Mouse (Mus musculus) stomach, embryonic 14.5 days (tissue): ENCODE data around the gene Rhobtb1. TPM values are rescaled to one million over a fixed set of nuclear protein-coding genes. Genes with fewer than 3 reads are reported as not detected.

Experiments
- ATAC-seq: fragments of 200-750 bp; cut with Nextera tagmentation; 2 replicates; pipeline ENCODE4 v1.8.0; 2017; ENCODE audit warnings: low read depth, moderate TSS enrichment; ENCODE audit not compliant: insufficient number of reproducible peaks, insufficient read depth, low FRiP score
- H3K27ac ChIP-seq: fragments of 300-500 bp; sonication (generic); 2 replicates; pipeline ENCODE4 v1.5.1; 2014; ENCODE audit warnings: mild to moderate bottlenecking, low read length, moderate library complexity, mixed read lengths
- H3K27me3 ChIP-seq: fragments of 300-500 bp; sonication (generic); 2 replicates; pipeline ENCODE4 v1.6.1; 2014; ENCODE audit warnings: low read length, control low read depth, mixed read lengths; ENCODE audit not compliant: control insufficient read depth, insufficient read depth
- H3K36me3 ChIP-seq: fragments of 300-500 bp; sonication (generic); 2 replicates; pipeline ENCODE4 v1.6.1; 2014; ENCODE audit warnings: mild to moderate bottlenecking, control low read depth, low read length, moderate library complexity, mixed read lengths; ENCODE audit not compliant: control insufficient read depth, insufficient read depth
- H3K4me1 ChIP-seq: fragments of 300-500 bp; sonication (generic); 2 replicates; pipeline ENCODE4 v1.6.1; 2014; ENCODE audit warnings: low read length, control low read depth, mixed read lengths; ENCODE audit not compliant: control insufficient read depth, insufficient read depth
- H3K4me2 ChIP-seq: fragments of 300-500 bp; sonication (generic); replicated peaks from 2 replicates; pipeline ENCODE4 v1.6.1; 2014; ENCODE audit warnings: low read depth, low read length, control low read depth
- H3K4me3 ChIP-seq: fragments of 300-500 bp; sonication (generic); 2 replicates; pipeline ENCODE4 v1.5.1; 2014; ENCODE audit warnings: low read depth, low read length, control low read depth
- H3K9ac ChIP-seq: fragments of 300-500 bp; sonication (generic); replicated peaks from 2 replicates; pipeline ENCODE4 v1.6.1; 2014; ENCODE audit warnings: low read depth, mild to moderate bottlenecking, control low read depth, low read length, moderate library complexity, mixed read lengths
- H3K9me3 ChIP-seq: fragments of 300-500 bp; sonication (generic); 2 replicates; pipeline ENCODE4 v1.6.1; 2016; ENCODE audit warnings: low read depth, low read length, control low read depth; ENCODE audit not compliant: control insufficient read depth
- WGBS: fragments of 180-500 bp; shearing (Covaris S2); extraction: QIAGEN DNeasy Blood & Tissue Kit; methylation state at CpG from one replicate; pipeline ENCODE4 v1.1.7; 2014; 5-methylcytosine and 5-hydroxymethylcytosine counted together
- polyA plus RNA-seq: library from polyadenylated mRNA; unstranded; fragments of >200 nt; fragmentation: Nextera tagmentation; extraction: Ambion mirVana; gene quantifications from 2 replicates; pipeline ENCODE4 v1.2.1, GENCODE M21; 2014

Rhobtb1 gene
- polyA plus RNA-seq, 1 experiment from 2014 or later: 37.0 TPM

GRCm38 (mm10) chr10:69320667-69321518 is 169.7 kb downstream of the Rhobtb1 start:
- Histone ChIP-seq H3K9ac (0 out of 2 replicates have a peak overlapping the region, but pooled peaks have one; percentile 25), H3K4me1 (peaks cover 8% of the 10 kb centered on the region; the same call in 1 of the 2 replicates), H3K4me3 (peak overlapping the region; percentile 22), H3K27me3 (no peaks in the 10 kb centered on the region), H3K9me3 (peaks cover 3% of the 10 kb centered on the region; the same call in 1 of the 2 replicates), H3K4me2 (peak overlapping the region; percentile 39), H3K27ac (peak overlapping the region; percentile 24), H3K36me3 (no peaks in the 10 kb centered on the region)
- ATAC-seq: peak; percentile 87; the same call in 1 of the 2 replicates
- WGBS: 40% methylated on average over 21 of the region's 21 CpGs

GRCm38 (mm10) chr10:69321519-69322035 is 170.3 kb downstream of the Rhobtb1 start:
- ATAC-seq: peak; percentile 68
- WGBS: 39% methylated on average over 15 of the region's 15 CpGs
- Histone ChIP-seq H3K4me2 (peak overlapping the region; percentile 39), H3K4me3 (peak overlapping the region; percentile 22), H3K4me1 (peaks cover 8% of the 10 kb centered on the region; the same call in 1 of the 2 replicates), H3K9me3 (peaks cover 3% of the 10 kb centered on the region; the same call in 1 of the 2 replicates), H3K9ac (0 out of 2 replicates have a peak overlapping the region, but pooled peaks have one; percentile 25), H3K27me3 (no peaks in the 10 kb centered on the region), H3K27ac (peak overlapping the region; percentile 24; the same call in 1 of the 2 replicates), H3K36me3 (no peaks in the 10 kb centered on the region)

GRCm38 (mm10) chr10:69323986-69324385 is 172.8 kb downstream of the Rhobtb1 start:
- Histone ChIP-seq H3K4me3 (no peak overlapping the region), H3K9me3 (no peaks in the 10 kb centered on the region), H3K36me3 (no peaks in the 10 kb centered on the region), H3K4me2 (no peak overlapping the region), H3K27ac (no peak overlapping the region), H3K9ac (no peak overlapping the region), H3K27me3 (no peaks in the 10 kb centered on the region), H3K4me1 (peaks cover 8% of the 10 kb centered on the region; the same call in 1 of the 2 replicates)
- ATAC-seq: no peak
- WGBS: 78% methylated on average over 13 of the region's 13 CpGs

- Histone ChIP-seq H3K27me3 (no peaks in the 10 kb centered on the region), H3K4me2 (no peak overlapping the region), H3K36me3 (no peaks in the 10 kb centered on the region), H3K9me3 (no peaks in the 10 kb centered on the region), H3K4me1 (peaks cover 8% of the 10 kb centered on the region; the same call in 1 of the 2 replicates), H3K9ac (no peak overlapping the region), H3K4me3 (no peak overlapping the region), H3K27ac (no peak overlapping the region)
- ATAC-seq: no peak
- 87% methylated on average over 7 of the region's 7 CpGs for WGBS
Observed at GRCm38 (mm10) chr10:69324816-69325215, 173.6 kb downstream of the Rhobtb1 start.

GRCm38 (mm10) chr10:69326433-69326832 is 175.2 kb downstream of the Rhobtb1 start:
- WGBS: 81% methylated on average over 3 of the region's 3 CpGs
- no peak overlapping the region for H3K27ac ChIP-seq
- no peaks in the 10 kb centered on the region for H3K9me3 ChIP-seq
- 0 out of 2 replicates have a peak, but pooled peaks cover 4% of the 10 kb centered on the region for H3K4me1 ChIP-seq
- H3K9ac ChIP-seq: no peak overlapping the region
- H3K4me3 ChIP-seq: no peak overlapping the region
- H3K4me2 ChIP-seq: no peak overlapping the region
- H3K27me3 ChIP-seq: no peaks in the 10 kb centered on the region
- no peak for ATAC-seq
- no peaks in the 10 kb centered on the region for H3K36me3 ChIP-seq

GRCm38 (mm10) chr10:69327362-69327761 is 176.1 kb downstream of the Rhobtb1 start:
- H3K9ac ChIP-seq: no peak overlapping the region
- WGBS: 53% methylated on average over 8 of the region's 8 CpGs
- H3K36me3 ChIP-seq: no peaks in the 10 kb centered on the region
- 0 out of 2 replicates have a peak, but pooled peaks have one; percentile 42 for ATAC-seq
- H3K27me3 ChIP-seq: no peaks in the 10 kb centered on the region
- no peaks in the 10 kb centered on the region for H3K4me1 ChIP-seq
- no peak overlapping the region for H3K4me3 ChIP-seq
- no peaks in the 10 kb centered on the region for H3K9me3 ChIP-seq
- no peak overlapping the region for H3K4me2 ChIP-seq
- H3K27ac ChIP-seq: no peak overlapping the region

GRCm38 (mm10) chr10:69328029-69328655 is 176.9 kb downstream of the Rhobtb1 start:
- Histone ChIP-seq H3K4me2 (no peak overlapping the region), H3K9ac (no peak overlapping the region), H3K4me1 (no peaks in the 10 kb centered on the region), H3K27ac (no peak overlapping the region), H3K9me3 (no peaks in the 10 kb centered on the region), H3K36me3 (no peaks in the 10 kb centered on the region), H3K27me3 (no peaks in the 10 kb centered on the region), H3K4me3 (no peak overlapping the region)
- ATAC-seq: no peak
- WGBS: 78% methylated on average over 12 of the region's 12 CpGs

- H3K27ac ChIP-seq: no peak overlapping the region
- no peaks in the 10 kb centered on the region for H3K27me3 ChIP-seq
- no peak overlapping the region for H3K9ac ChIP-seq
- H3K36me3 ChIP-seq: peaks cover 1% of the 10 kb centered on the region; the same call in 1 of the 2 replicates
- no peak overlapping the region for H3K4me3 ChIP-seq
- ATAC-seq: no peak
- 59% methylated on average over 4 of the region's 4 CpGs for WGBS
- no peaks in the 10 kb centered on the region for H3K9me3 ChIP-seq
- no peak overlapping the region for H3K4me2 ChIP-seq
- H3K4me1 ChIP-seq: no peaks in the 10 kb centered on the region
Observed at GRCm38 (mm10) chr10:69328656-69329046, 177.4 kb downstream of the Rhobtb1 start.
